Mouse (Mus musculus) midbrain, postnatal 0 days (tissue): ENCODE data around the gene Ppil6. TPM values are rescaled to one million over a fixed set of nuclear protein-coding genes. Genes with fewer than 3 reads are reported as not detected.

Experiments used
- ATAC-seq: fragments of 200-750 bp; cut with Nextera tagmentation; 2 replicates; pipeline ENCODE4 v1.8.0; 2017; ENCODE audit warnings: moderate number of reproducible peaks, mild to moderate bottlenecking, moderate TSS enrichment, moderate library complexity; ENCODE audit not compliant: low FRiP score
- DNase-seq: peaks from one replicate; pipeline ENCODE4 v3.0.0-alpha.2; 2015; ENCODE audit warnings: low spot score
- H3K27ac ChIP-seq: fragments of 300-500 bp; sonication (generic); 2 replicates; pipeline ENCODE4 v1.5.1; 2014; ENCODE audit warnings: low read depth, mild to moderate bottlenecking, low read length, mixed read lengths
- H3K27me3 ChIP-seq: fragments of 300-500 bp; sonication (generic); 2 replicates; pipeline ENCODE4 v1.6.1; 2014; ENCODE audit warnings: low read length, control low read depth, mixed read lengths; ENCODE audit not compliant: insufficient read depth
- H3K36me3 ChIP-seq: fragments of 300-500 bp; sonication (generic); 2 replicates; pipeline ENCODE4 v1.6.1; 2014; ENCODE audit warnings: low read length, control low read depth, mixed read lengths; ENCODE audit not compliant: insufficient read depth
- H3K4me1 ChIP-seq: fragments of 300-500 bp; sonication (generic); 2 replicates; pipeline ENCODE4 v1.6.1; 2014; ENCODE audit warnings: mild to moderate bottlenecking, control low read depth, antibody characterized with exemption, low read length, mixed read lengths; ENCODE audit not compliant: insufficient read depth
- H3K4me2 ChIP-seq: fragments of 300-500 bp; sonication (generic); 2 replicates; pipeline ENCODE4 v1.6.1; 2014; ENCODE audit warnings: low read depth, mild to moderate bottlenecking, low read length, mixed read lengths; ENCODE audit not compliant: poor library complexity, severe bottlenecking
- H3K4me3 ChIP-seq: fragments of 300-500 bp; sonication (generic); 2 replicates; pipeline ENCODE4 v1.5.1; 2014; ENCODE audit warnings: low read depth, mild to moderate bottlenecking, low read length, moderate library complexity
- H3K9ac ChIP-seq: fragments of 300-500 bp; sonication (generic); replicated peaks from 2 replicates; pipeline ENCODE4 v1.6.1; 2014; ENCODE audit warnings: mild to moderate bottlenecking, low read length, moderate library complexity, mixed read lengths; ENCODE audit not compliant: poor library complexity, severe bottlenecking
- H3K9me3 ChIP-seq: fragments of 300-500 bp; sonication (generic); 2 replicates; pipeline ENCODE4 v1.6.1; 2016; ENCODE audit warnings: low read length, control low read depth
- CTCF ChIP-seq: IDR thresholded peaks from 2 replicates; pipeline ENCODE4 v1.5.1; 2016; ENCODE audit warnings: antibody characterized with exemption, mild to moderate bottlenecking
- WGBS: fragments of 180-500 bp; shearing (Covaris S2); extraction: QIAGEN DNeasy Blood & Tissue Kit; methylation state at CpG from one replicate; pipeline ENCODE4 v1.1.7; 2014; 5-methylcytosine and 5-hydroxymethylcytosine counted together
- polyA plus RNA-seq: library from polyadenylated mRNA; unstranded; fragments of >200 nt; fragmentation: Nextera tagmentation; extraction: Ambion mirVana; gene quantifications from 2 replicates; pipeline ENCODE4 v1.2.1, GENCODE M21; 2015
- total RNA-seq: library from RNA; depleted of rRNA; stranded (reverse); fragments of >200 nt; gene quantifications from 2 replicates; pipeline ENCODE4 v1.2.3, GENCODE M21; 2014

The Ppil6 gene
- total and polyA plus RNA-seq, 2 experiments from 2014 or later: 2.3 to 5.3 TPM

DNA sequence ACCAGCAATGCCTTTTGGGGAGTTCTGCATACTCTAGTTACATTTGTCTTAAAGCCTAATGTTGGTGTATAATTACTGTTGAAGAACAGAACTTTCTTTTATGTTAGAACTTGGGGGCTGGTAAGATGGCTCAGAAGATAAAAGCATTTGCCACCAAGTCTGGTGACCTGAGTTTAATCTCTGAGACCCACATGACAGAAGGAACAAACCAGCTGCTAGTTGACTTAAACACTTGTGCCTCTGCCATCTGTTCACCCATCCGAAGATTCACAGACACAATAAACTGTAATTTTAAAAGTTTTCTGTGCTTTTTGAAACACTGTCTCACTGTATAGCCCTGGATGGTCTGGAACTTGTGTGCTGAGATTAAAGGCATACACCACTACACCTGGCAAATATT, 35.5 kb downstream of the Ppil6 start:
- ATAC-seq (no peak), DNase-seq (no peak)
- Histone ChIP-seq H3K27me3 (no peaks in the 10 kb centered on the region), H3K9ac (no peak overlapping the region), H3K36me3 (peaks cover 9% of the 10 kb centered on the region; the same call in 1 of the 2 replicates), H3K4me2 (no peak overlapping the region), H3K9me3 (no peaks in the 10 kb centered on the region), H3K4me3 (no peak overlapping the region), H3K4me1 (peaks cover 10% of the 10 kb centered on the region; the same call in 1 of the 2 replicates), H3K27ac (no peak overlapping the region)
- 69% methylated on average over 1 of the region's 1 CpGs for WGBS
- TF ChIP-seq CTCF: no peak

DNA sequence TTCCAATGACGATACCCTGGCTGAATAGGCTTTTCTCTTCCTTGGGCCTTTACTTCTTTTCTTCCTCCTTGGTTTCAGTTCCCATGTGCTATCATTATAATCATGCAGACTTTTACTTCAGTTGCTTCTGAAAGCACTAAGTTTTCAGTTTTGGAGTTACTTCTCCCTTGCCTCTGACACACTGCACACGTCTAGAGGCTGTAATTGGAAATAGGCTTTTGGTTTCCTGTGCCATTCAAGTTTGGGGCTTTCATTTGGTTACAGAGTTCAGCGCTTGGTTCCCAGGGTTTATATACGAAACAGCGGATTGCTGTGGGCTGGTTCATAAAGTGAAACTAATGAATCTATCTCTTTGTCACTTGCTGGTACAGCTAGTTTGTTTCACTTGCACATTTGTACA, 39.7 kb downstream of the Ppil6 start:
- peaks cover 16% of the 10 kb centered on the region; the same call in 1 of the 2 replicates for H3K36me3 ChIP-seq
- 93% methylated on average over 5 of the region's 5 CpGs for WGBS
- H3K27ac ChIP-seq: no peak overlapping the region
- no peak for TF ChIP-seq CTCF
- ATAC-seq: no peak
- H3K9me3 ChIP-seq: no peaks in the 10 kb centered on the region
- DNase-seq: no peak
- H3K27me3 ChIP-seq: no peaks in the 10 kb centered on the region
- no peak overlapping the region for H3K4me2 ChIP-seq
- H3K4me3 ChIP-seq: no peak overlapping the region
- no peaks in the 10 kb centered on the region for H3K4me1 ChIP-seq
- H3K9ac ChIP-seq: no peak overlapping the region

DNA sequence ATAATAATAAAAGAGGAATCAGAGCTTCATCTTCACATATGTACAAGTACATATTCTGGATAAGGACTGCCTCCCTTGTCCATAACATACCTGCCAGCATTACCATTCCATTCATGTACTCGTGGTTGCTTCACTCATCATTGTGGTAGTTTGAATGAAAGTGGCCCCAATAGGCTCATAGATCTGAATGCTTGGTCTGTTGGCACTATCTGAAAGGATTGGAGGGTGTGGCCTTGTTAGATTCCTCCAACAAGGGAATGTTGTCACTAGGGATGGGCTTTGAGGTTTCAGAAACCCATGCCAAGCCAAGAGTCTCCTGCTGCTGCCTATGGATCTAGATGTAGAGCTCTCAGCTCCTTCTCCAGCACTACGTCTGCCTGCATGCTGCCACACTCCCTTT, 45.8 kb downstream of the Ppil6 start:
- H3K4me2 ChIP-seq: no peak overlapping the region
- no peak for TF ChIP-seq CTCF
- no peaks in the 10 kb centered on the region for H3K4me1 ChIP-seq
- H3K9me3 ChIP-seq: no peaks in the 10 kb centered on the region
- ATAC-seq (no peak), DNase-seq (no peak)
- WGBS: 98% methylated on average over 2 of the region's 2 CpGs
- H3K9ac ChIP-seq: no peak overlapping the region
- H3K27me3 ChIP-seq: no peaks in the 10 kb centered on the region
- no peak overlapping the region for H3K4me3 ChIP-seq
- peaks cover 12% of the 10 kb centered on the region for H3K36me3 ChIP-seq
- H3K27ac ChIP-seq: no peak overlapping the region

- ATAC-seq (no peak), DNase-seq (no peak)
- TF ChIP-seq CTCF: no peak
- no peak overlapping the region for H3K9ac ChIP-seq
- H3K4me1 ChIP-seq: no peaks in the 10 kb centered on the region
- H3K27ac ChIP-seq: no peak overlapping the region
- no peaks in the 10 kb centered on the region for H3K9me3 ChIP-seq
- H3K36me3 ChIP-seq: peaks cover 12% of the 10 kb centered on the region
- 91% methylated on average over 1 of the region's 1 CpGs for WGBS
- H3K4me2 ChIP-seq: no peak overlapping the region
- H3K4me3 ChIP-seq: no peak overlapping the region
- no peaks in the 10 kb centered on the region for H3K27me3 ChIP-seq
Observed at GRCm38 (mm10) chr10:41536714-41537113, 46.5 kb downstream of the Ppil6 start.

GRCm38 (mm10) chr10:41537226-41537982, 47.2 kb downstream of the Ppil6 start:
- DNase-seq (no peak), ATAC-seq (no peak)
- Histone ChIP-seq H3K9ac (no peak overlapping the region), H3K4me2 (no peak overlapping the region), H3K4me1 (no peaks in the 10 kb centered on the region), H3K9me3 (no peaks in the 10 kb centered on the region), H3K4me3 (no peak overlapping the region), H3K27ac (no peak overlapping the region), H3K27me3 (no peaks in the 10 kb centered on the region), H3K36me3 (peaks cover 12% of the 10 kb centered on the region)
- no peak for TF ChIP-seq CTCF
- WGBS: 18% methylated on average over 4 of the region's 4 CpGs

GRCm38 (mm10) chr10:41537983-41538330, 47.7 kb downstream of the Ppil6 start:
- no peak for TF ChIP-seq CTCF
- ATAC-seq (no peak), DNase-seq (no peak)
- no peaks in the 10 kb centered on the region for H3K4me1 ChIP-seq
- H3K9me3 ChIP-seq: no peaks in the 10 kb centered on the region
- no peak overlapping the region for H3K4me2 ChIP-seq
- H3K9ac ChIP-seq: no peak overlapping the region
- no peak overlapping the region for H3K27ac ChIP-seq
- H3K4me3 ChIP-seq: no peak overlapping the region
- peaks cover 12% of the 10 kb centered on the region for H3K36me3 ChIP-seq
- 88% methylated on average over 3 of the region's 3 CpGs for WGBS
- H3K27me3 ChIP-seq: no peaks in the 10 kb centered on the region
